Mouse (Mus musculus) bone marrow, adult 2 months (tissue): Measurements from ENCODE around the gene Tdp1.

ENCODE experiments used
- CTCF ChIP-seq: fragments of 200-500 bp; IDR thresholded peaks from 2 replicates; pipeline ENCODE4 v1.5.1; 2011; ENCODE audit warnings: low read length, control low read depth; ENCODE audit not compliant: control insufficient read depth, insufficient read depth
- POLR2A ChIP-seq: fragments of 200-500 bp; IDR thresholded peaks from 2 replicates; pipeline ENCODE4 v1.6.1; 2011; ENCODE audit warnings: low read depth, mild to moderate bottlenecking, control low read depth, low read length, borderline replicate concordance; ENCODE audit not compliant: control insufficient read depth

GRCm38 (mm10) chr12:99966881-99967363, 82.6 kb downstream of the Tdp1 start:
- TF ChIP-seq CTCF (no peak), POLR2A (no peak)
